Mouse (Mus musculus): ENCODE data around the gene Mat1a. TPM values are rescaled to one million over a fixed set of nuclear protein-coding genes. Genes with fewer than 3 reads are reported as not detected.

Gene Mat1a
- polyA plus RNA-seq, 2 experiments from 2014 or later: not detected

- ATAC-seq: no peak
Measured at GRCm38 (mm10) chr14:41140686-41141085, 35.9 kb downstream of the Mat1a start.

GRCm38 (mm10) chr14:41146035-41146434 is 41.2 kb downstream of the Mat1a start:
- ATAC-seq: no peak

GRCm38 (mm10) chr14:41146922-41147321 is 42.1 kb downstream of the Mat1a start:
- ATAC-seq: no peak

- no peak for ATAC-seq
Measured at GRCm38 (mm10) chr14:41147356-41147755, 42.5 kb downstream of the Mat1a start.

- no peak for ATAC-seq
Measured at GRCm38 (mm10) chr14:41151220-41151898, 46.5 kb downstream of the Mat1a start, which contains the start of gene Mbl1. TSS of gene Mbl1 (plus strand) at chr14:41151458.

- no peak for ATAC-seq
Measured at GRCm38 (mm10) chr14:41160076-41160475, 55.2 kb downstream of the Mat1a start.

- no peak for ATAC-seq
Measured at GRCm38 (mm10) chr14:41160743-41161142, 55.9 kb downstream of the Mat1a start.

GRCm38 (mm10) chr14:41162663-41163062 is 57.8 kb downstream of the Mat1a start:
- no peak for ATAC-seq

- no peak for ATAC-seq
Measured at GRCm38 (mm10) chr14:41167278-41167677, 62.4 kb downstream of the Mat1a start.

- no peak for ATAC-seq
Measured at GRCm38 (mm10) chr14:41168567-41168966, 63.7 kb downstream of the Mat1a start.

- no peak for ATAC-seq
Measured at GRCm38 (mm10) chr14:41170514-41170913, 65.7 kb downstream of the Mat1a start.

Other genes with a start within 250 kb of the Mat1a start
- under 1 TPM; 0.32 to 0.75 TPM for gene Sh2d4b, start 211.8 kb upstream of the Mat1a start, polyA plus RNA-seq (2017; shearing (Covaris generic))
- gene Tspan14, start 138.2 kb upstream of the Mat1a start, polyA plus RNA-seq (2017; shearing (Covaris generic)): 10 to 100 TPM; 62.4 to 88.4 TPM
- 10 to 100 TPM; 12.4 to 13.4 TPM for gene Fam213a, start 91.2 kb upstream of the Mat1a start, polyA plus RNA-seq (2017; shearing (Covaris generic))
- not detected for gene Dydc2, start 35.8 kb upstream of the Mat1a start, polyA plus RNA-seq (2017; shearing (Covaris generic))
- not detected for gene Dydc1, start 32.1 kb upstream of the Mat1a start, polyA plus RNA-seq (2017; shearing (Covaris generic))
- not detected for gene Sftpa1, start 26.7 kb downstream of the Mat1a start, polyA plus RNA-seq (2017; shearing (Covaris generic))
- not detected for gene Mbl1, start 46.4 kb downstream of the Mat1a start, polyA plus RNA-seq (2017; shearing (Covaris generic))
- gene Sftpd, start 80.1 kb downstream of the Mat1a start, polyA plus RNA-seq (2017; shearing (Covaris generic)): not detected
- not detected for gene Gm2832, start 173.8 kb downstream of the Mat1a start, polyA plus RNA-seq (2017; shearing (Covaris generic))
- gene Gm5798, start 243.6 kb downstream of the Mat1a start, polyA plus RNA-seq (2017; shearing (Covaris generic)): not detected

All from CD4-positive, CD25-positive, alpha-beta regulatory T cell, adult 4 months (primary cell).